Mouse (Mus musculus): Measurements from ENCODE around the gene Lgi1. TPM values are rescaled to one million over a fixed set of nuclear protein-coding genes. Genes with fewer than 3 reads are reported as not detected.

Gene Lgi1
- total RNA-seq (2023) = not detected in 2 replicates

GRCm38 (mm10) chr19:38264505-38265500 is at the start of gene Lgi1:
TSS of gene Lgi1 (plus strand) at chr19:38264536.

GRCm38 (mm10) chr19:38223905-38224684 is 40.2 kb upstream of the Lgi1 start, which contains the start of gene Fra10ac1:
TSS of gene Fra10ac1 (minus strand) at chr19:38224156.

Other genes with a start within 250 kb of the Lgi1 start
- 14.0 and 14.5 TPM in 2 replicates for gene Myof, start 221.0 kb upstream of the Lgi1 start, total RNA-seq (2023)
- 14.7 and 17.0 TPM in 2 replicates for gene Cep55, start 209.5 kb upstream of the Lgi1 start, total RNA-seq (2023)
- 0.39 TPM in 1 of 2 replicates, not detected in the other for gene Ffar4, start 167.5 kb upstream of the Lgi1 start, total RNA-seq (2023)
- not detected in 2 replicates for gene Rbp4, start 139.3 kb upstream of the Lgi1 start, total RNA-seq (2023)
- gene Pde6c, start 131.8 kb upstream of the Lgi1 start, total RNA-seq (2023) = not detected in 2 replicates
- gene Fra10ac1, start 40.4 kb upstream of the Lgi1 start, total RNA-seq (2023) = 5.2 and 5.4 TPM in 2 replicates
- gene Slc35g1, start 131.4 kb downstream of the Lgi1 start, total RNA-seq (2023) = 0.59 and 0.85 TPM in 2 replicates
- gene Plce1, start 216.6 kb downstream of the Lgi1 start, total RNA-seq (2023) = not detected in 2 replicates

All from neutrophil, adult 65 days (primary cell).